Mouse (Mus musculus) hindbrain, postnatal 0 days (tissue): ENCODE results near the gene Prkca. TPM values are rescaled to one million over a fixed set of nuclear protein-coding genes. Genes with fewer than 3 reads are reported as not detected.
A peak's percentile ranks its signal among the peaks of the same experiment; 100 is the strongest.

Source experiments
- ATAC-seq: fragments of 200-750 bp; cut with Nextera tagmentation; 2 replicates; pipeline ENCODE4 v1.8.0; 2017; ENCODE audit warnings: mild to moderate bottlenecking, moderate TSS enrichment, moderate library complexity
- DNase-seq: peaks from one replicate; pipeline ENCODE4 v3.0.0-alpha.2; 2015; ENCODE audit warnings: low spot score
- H3K27ac ChIP-seq: fragments of 300-500 bp; sonication (generic); 2 replicates; pipeline ENCODE4 v1.5.1; 2014; ENCODE audit warnings: mild to moderate bottlenecking
- H3K27me3 ChIP-seq: fragments of 300-500 bp; sonication (generic); 2 replicates; pipeline ENCODE4 v1.6.1; 2014; ENCODE audit warnings: low read length, mixed read lengths; ENCODE audit not compliant: insufficient read depth
- H3K36me3 ChIP-seq: fragments of 300-500 bp; sonication (generic); 2 replicates; pipeline ENCODE4 v1.6.1; 2014; ENCODE audit warnings: low read length, mixed read lengths; ENCODE audit not compliant: insufficient read depth
- H3K4me1 ChIP-seq: fragments of 300-500 bp; sonication (generic); 2 replicates; pipeline ENCODE4 v1.6.1; 2014; ENCODE audit warnings: antibody characterized with exemption, low read length, mixed read lengths; ENCODE audit not compliant: insufficient read depth
- H3K4me2 ChIP-seq: fragments of 300-500 bp; sonication (generic); 2 replicates; pipeline ENCODE4 v1.6.1; 2014; ENCODE audit warnings: low read depth, mild to moderate bottlenecking, low read length, moderate library complexity, mixed read lengths
- H3K4me3 ChIP-seq: fragments of 300-500 bp; sonication (generic); 2 replicates; pipeline ENCODE4 v1.5.1; 2014; ENCODE audit warnings: low read length
- H3K9ac ChIP-seq: fragments of 300-500 bp; sonication (generic); replicated peaks from 2 replicates; pipeline ENCODE4 v1.6.1; 2014; ENCODE audit warnings: mild to moderate bottlenecking, low read length, moderate library complexity, mixed read lengths
- H3K9me3 ChIP-seq: fragments of 300-500 bp; sonication (generic); 2 replicates; pipeline ENCODE4 v1.6.1; 2016; ENCODE audit warnings: low read length, mixed read lengths
- CTCF ChIP-seq: IDR thresholded peaks from 2 replicates; pipeline ENCODE4 v1.5.1; 2016; ENCODE audit warnings: antibody characterized with exemption, control low read depth, low read depth
- WGBS: fragments of 180-500 bp; shearing (Covaris S2); extraction: QIAGEN DNeasy Blood & Tissue Kit; methylation state at CpG from one replicate; pipeline ENCODE4 v1.1.7; 2014; 5-methylcytosine and 5-hydroxymethylcytosine counted together
- polyA plus RNA-seq: library from polyadenylated mRNA; unstranded; fragments of >200 nt; fragmentation: Nextera tagmentation; extraction: Ambion mirVana; gene quantifications from 2 replicates; pipeline ENCODE4 v1.2.1, GENCODE M21; 2015
- total RNA-seq: library from RNA; depleted of rRNA; stranded (reverse); fragments of >200 nt; gene quantifications from 2 replicates; pipeline ENCODE4 v1.2.3, GENCODE M21; 2014

Prkca gene
- total and polyA plus RNA-seq, 2 experiments from 2014 or later, result 8.0 to 25.0 TPM

- H3K4me1 ChIP-seq, result peaks cover 2% of the 10 kb centered on the region; the same call in 1 of the 2 replicates
- no peak for TF ChIP-seq CTCF
- DNase-seq (no peak), ATAC-seq (no peak)
- no peaks in the 10 kb centered on the region for H3K9me3 ChIP-seq
- no peak overlapping the region for H3K9ac ChIP-seq
- 95% methylated on average over 4 of the region's 4 CpGs for WGBS
- no peaks in the 10 kb centered on the region for H3K36me3 ChIP-seq
- H3K4me3 ChIP-seq, result no peak overlapping the region
- H3K4me2 ChIP-seq, result no peak overlapping the region
- no peaks in the 10 kb centered on the region for H3K27me3 ChIP-seq
- no peak overlapping the region for H3K27ac ChIP-seq
These were observed 113.6 kb downstream of the Prkca start for GRCm38 (mm10) chr11:108230101-108230500.

- Histone ChIP-seq H3K27me3 (no peaks in the 10 kb centered on the region), H3K4me3 (no peak overlapping the region), H3K9me3 (no peaks in the 10 kb centered on the region), H3K36me3 (no peaks in the 10 kb centered on the region), H3K27ac (no peak overlapping the region), H3K4me1 (peaks cover 8% of the 10 kb centered on the region), H3K9ac (no peak overlapping the region), H3K4me2 (no peak overlapping the region)
- TF ChIP-seq CTCF, result no peak
- DNase-seq (no peak), ATAC-seq (no peak)
- WGBS, result 85% methylated on average over 8 of the region's 8 CpGs
These were observed 114.4 kb downstream of the Prkca start for GRCm38 (mm10) chr11:108229176-108229946.

- ATAC-seq, result no peak
- no peaks in the 10 kb centered on the region for H3K27me3 ChIP-seq
- H3K4me2 ChIP-seq, result no peak overlapping the region
- peaks cover 16% of the 10 kb centered on the region for H3K4me1 ChIP-seq
- H3K27ac ChIP-seq, result no peak overlapping the region
- H3K9ac ChIP-seq, result no peak overlapping the region
- TF ChIP-seq CTCF, result no peak
- no peaks in the 10 kb centered on the region for H3K9me3 ChIP-seq
- no peak for DNase-seq
- no peak overlapping the region for H3K4me3 ChIP-seq
- no peaks in the 10 kb centered on the region for H3K36me3 ChIP-seq
- 85% methylated on average over 4 of the region's 4 CpGs for WGBS
These were observed 115.2 kb downstream of the Prkca start for GRCm38 (mm10) chr11:108228497-108228896.

GRCm38 (mm10) chr11:108226248-108226647 is 117.5 kb downstream of the Prkca start:
- no peak for DNase-seq
- 34% methylated on average over 5 of the region's 5 CpGs for WGBS
- no peak overlapping the region for H3K9ac ChIP-seq
- no peaks in the 10 kb centered on the region for H3K9me3 ChIP-seq
- H3K27me3 ChIP-seq, result no peaks in the 10 kb centered on the region
- TF ChIP-seq CTCF, result no peak
- H3K4me2 ChIP-seq, result no peak overlapping the region
- no peak overlapping the region for H3K27ac ChIP-seq
- no peaks in the 10 kb centered on the region for H3K36me3 ChIP-seq
- no peak overlapping the region for H3K4me3 ChIP-seq
- H3K4me1 ChIP-seq, result peaks cover 32% of the 10 kb centered on the region
- ATAC-seq, result no peak

- DNase-seq (peak; percentile 49), ATAC-seq (no peak)
- Histone ChIP-seq H3K9ac (no peak overlapping the region), H3K4me3 (no peak overlapping the region), H3K9me3 (no peaks in the 10 kb centered on the region), H3K4me1 (peaks cover 39% of the 10 kb centered on the region), H3K4me2 (no peak overlapping the region), H3K27me3 (no peaks in the 10 kb centered on the region), H3K36me3 (no peaks in the 10 kb centered on the region), H3K27ac (peak overlapping the region; percentile 54; the same call in 1 of the 2 replicates)
- TF ChIP-seq CTCF, result no peak
- 26% methylated on average over 11 of the region's 11 CpGs for WGBS
These were observed 119.3 kb downstream of the Prkca start for GRCm38 (mm10) chr11:108224233-108224973.

GRCm38 (mm10) chr11:108223613-108224232 is 120.0 kb downstream of the Prkca start:
- TF ChIP-seq CTCF, result no peak
- H3K27ac ChIP-seq, result peak overlapping the region; percentile 54; the same call in 1 of the 2 replicates
- ATAC-seq, result no peak

More at GRCm38 (mm10) chr11:108223613-108224232, 120.0 kb downstream of the Prkca start:
- no peaks in the 10 kb centered on the region for H3K27me3 ChIP-seq
- H3K4me1 ChIP-seq, result peaks cover 39% of the 10 kb centered on the region
- H3K9ac ChIP-seq, result no peak overlapping the region; the same call in 1 of the 2 replicates
- no peak overlapping the region for H3K4me2 ChIP-seq
- no peaks in the 10 kb centered on the region for H3K9me3 ChIP-seq
- DNase-seq, result no peak
- WGBS, result 36% methylated on average over 13 of the region's 13 CpGs
- H3K36me3 ChIP-seq, result no peaks in the 10 kb centered on the region
- H3K4me3 ChIP-seq, result no peak overlapping the region
